Mouse (Mus musculus) E14TG2a.4 (cell line): ENCODE results near the gene Emc6.

Experiments used
- H3K27me3 ChIP-seq: 2 replicates; pipeline ENCODE4 v1.6.1; 2014; ENCODE audit warnings: low read length, control low read depth; ENCODE audit not compliant: insufficient read depth
- H3K36me3 ChIP-seq: 2 replicates; pipeline ENCODE4 v1.6.1; 2014; ENCODE audit warnings: low read length, control low read depth; ENCODE audit not compliant: insufficient read depth
- H3K4me1 ChIP-seq: replicated peaks from 2 replicates; pipeline ENCODE4 v1.6.1; 2014; ENCODE audit warnings: low read depth, low read length, control low read depth
- H3K4me3 ChIP-seq: replicated peaks from 2 replicates; pipeline ENCODE4 v1.5.1; 2014; ENCODE audit warnings: mild to moderate bottlenecking, low read length
- H3K9me3 ChIP-seq: 2 replicates; pipeline ENCODE4 v1.6.1; 2014; ENCODE audit warnings: low read length, control low read depth
- CTCF ChIP-seq: conservative IDR thresholded peaks from 2 replicates; pipeline ENCODE4 v1.5.1; 2014; ENCODE audit warnings: low read length
- NANOG ChIP-seq: IDR thresholded peaks from 2 replicates; pipeline ENCODE4 v1.6.1; 2014; ENCODE audit warnings: borderline replicate concordance, low read length, mixed read lengths
- POU5F1 ChIP-seq: IDR thresholded peaks from 2 replicates; pipeline ENCODE4 v1.6.1; 2014; ENCODE audit warnings: low read length, borderline replicate concordance

The Emc6 gene

GRCm38 (mm10) chr11:73194444-73194843, 17.6 kb upstream of the Emc6 start:
- Histone ChIP-seq H3K36me3 (peaks cover 47% of the 10 kb centered on the region), H3K4me3 (no peak overlapping the region), H3K27me3 (no peaks in the 10 kb centered on the region), H3K9me3 (no peaks in the 10 kb centered on the region), H3K4me1 (peaks cover 10% of the 10 kb centered on the region)
- TF ChIP-seq NANOG (no peak), CTCF (no peak), POU5F1 (no peak)

- Histone ChIP-seq H3K4me1 (peaks cover 3% of the 10 kb centered on the region), H3K4me3 (no peak overlapping the region), H3K9me3 (no peaks in the 10 kb centered on the region), H3K36me3 (peaks cover 61% of the 10 kb centered on the region), H3K27me3 (no peaks in the 10 kb centered on the region)
- TF ChIP-seq NANOG = no peak
- TF ChIP-seq CTCF = no peak
- no peak for TF ChIP-seq POU5F1
Observed at GRCm38 (mm10) chr11:73193047-73193446, 16.2 kb upstream of the Emc6 start.

- Histone ChIP-seq H3K4me1 (no peaks in the 10 kb centered on the region), H3K27me3 (no peaks in the 10 kb centered on the region), H3K9me3 (no peaks in the 10 kb centered on the region), H3K4me3 (no peak overlapping the region), H3K36me3 (peaks cover 85% of the 10 kb centered on the region)
- TF ChIP-seq NANOG = no peak
- no peak for TF ChIP-seq CTCF
- TF ChIP-seq POU5F1 = no peak
Observed at GRCm38 (mm10) chr11:73187231-73187630, 10.4 kb upstream of the Emc6 start.

DNA sequence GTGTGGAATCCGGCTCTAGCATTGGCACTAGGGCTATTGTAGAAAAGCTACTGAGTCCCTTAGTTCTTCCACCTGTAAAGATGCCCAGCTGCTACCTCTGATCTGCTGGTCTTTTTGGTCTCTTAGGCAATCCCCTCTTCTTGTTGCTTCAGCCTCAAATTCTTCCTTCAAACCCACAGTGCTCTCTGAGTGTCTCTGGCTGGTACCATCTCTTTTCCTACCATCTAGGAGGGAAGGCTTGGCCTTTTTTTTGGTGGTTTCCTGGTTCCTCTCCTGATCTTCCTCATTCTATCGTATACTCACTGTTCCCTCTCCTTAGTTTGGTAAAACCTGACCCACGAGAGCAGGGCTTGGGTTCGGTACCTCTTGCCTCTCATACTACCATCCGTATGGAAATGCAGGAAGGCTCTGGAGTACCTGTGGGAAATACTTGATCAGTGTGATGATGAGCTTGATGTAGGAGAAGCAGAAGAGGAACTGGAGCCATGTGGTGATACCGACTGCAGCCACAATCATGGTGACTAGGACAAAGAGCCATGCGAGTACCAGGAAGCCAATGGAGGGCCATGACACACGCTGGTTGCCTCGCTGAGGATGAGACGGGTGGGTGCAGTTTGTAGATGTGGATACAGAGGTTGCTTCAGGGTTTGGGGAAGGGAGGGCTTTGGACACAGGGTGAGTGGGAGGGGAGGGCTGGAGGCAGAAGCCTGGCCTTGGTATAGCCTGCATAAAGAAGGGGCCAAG, 9.2 kb upstream of the Emc6 start:
- peaks cover 77% of the 10 kb centered on the region for H3K36me3 ChIP-seq
- no peak overlapping the region for H3K4me3 ChIP-seq
- no peak for TF ChIP-seq POU5F1
- TF ChIP-seq CTCF = no peak
- no peak for TF ChIP-seq NANOG
- no peaks in the 10 kb centered on the region for H3K27me3 ChIP-seq
- no peaks in the 10 kb centered on the region for H3K4me1 ChIP-seq
- H3K9me3 ChIP-seq = no peaks in the 10 kb centered on the region

GRCm38 (mm10) chr11:73177895-73178294, 1.1 kb upstream of the Emc6 start:
- peak overlapping the region; percentile 99 for H3K4me3 ChIP-seq
- 0 out of 2 replicates have a peak, but pooled peaks cover 3% of the 10 kb centered on the region for H3K27me3 ChIP-seq
- peaks cover 35% of the 10 kb centered on the region for H3K36me3 ChIP-seq
- peaks cover 42% of the 10 kb centered on the region for H3K4me1 ChIP-seq
- TF ChIP-seq POU5F1 = no peak
- TF ChIP-seq NANOG = no peak
- no peak for TF ChIP-seq CTCF
- H3K9me3 ChIP-seq = no peaks in the 10 kb centered on the region

- H3K4me1 ChIP-seq = peaks cover 46% of the 10 kb centered on the region
- 0 out of 2 replicates have a peak, but pooled peaks cover 3% of the 10 kb centered on the region for H3K27me3 ChIP-seq
- H3K36me3 ChIP-seq = peaks cover 39% of the 10 kb centered on the region
- TF ChIP-seq NANOG (no peak), CTCF (no peak), POU5F1 (no peak)
- H3K9me3 ChIP-seq = no peaks in the 10 kb centered on the region
- peak overlapping the region; percentile 99 for H3K4me3 ChIP-seq
Observed at GRCm38 (mm10) chr11:73177509-73177875, 655 bp upstream of the Emc6 start.

GRCm38 (mm10) chr11:73176186-73176585, 651 bp downstream of the Emc6 start:
- peaks cover 47% of the 10 kb centered on the region for H3K36me3 ChIP-seq
- H3K27me3 ChIP-seq = 0 out of 2 replicates have a peak, but pooled peaks cover 3% of the 10 kb centered on the region
- no peaks in the 10 kb centered on the region for H3K9me3 ChIP-seq
- TF ChIP-seq CTCF = no peak
- no peak for TF ChIP-seq NANOG
- TF ChIP-seq POU5F1 = no peak
- peak overlapping the region; percentile 99 for H3K4me3 ChIP-seq
- peaks cover 59% of the 10 kb centered on the region for H3K4me1 ChIP-seq

DNA sequence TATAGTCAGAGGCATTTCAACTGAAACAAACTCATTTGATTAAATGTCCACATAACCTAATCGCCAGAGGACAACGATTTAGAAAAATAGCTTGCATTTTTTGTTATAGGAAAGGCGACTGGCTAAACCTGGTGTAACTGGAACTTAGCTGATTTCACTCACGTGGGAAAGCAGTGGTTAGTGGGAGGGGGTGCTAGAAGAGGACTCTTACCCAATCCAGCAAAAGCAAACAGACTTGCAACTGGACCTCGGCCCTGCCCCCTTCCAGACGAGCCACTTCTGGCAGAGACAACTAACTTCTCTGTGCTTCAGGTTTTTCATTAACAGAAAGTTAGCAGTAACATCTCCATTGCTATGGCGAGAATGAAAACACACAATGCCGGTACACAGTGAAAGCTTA, 1.2 kb downstream of the Emc6 start:
- TF ChIP-seq NANOG (no peak), POU5F1 (no peak), CTCF (no peak)
- H3K4me1 ChIP-seq = peaks cover 62% of the 10 kb centered on the region
- H3K36me3 ChIP-seq = peaks cover 53% of the 10 kb centered on the region
- H3K4me3 ChIP-seq = peak overlapping the region; percentile 99
- 0 out of 2 replicates have a peak, but pooled peaks cover 3% of the 10 kb centered on the region for H3K27me3 ChIP-seq
- H3K9me3 ChIP-seq = no peaks in the 10 kb centered on the region

DNA sequence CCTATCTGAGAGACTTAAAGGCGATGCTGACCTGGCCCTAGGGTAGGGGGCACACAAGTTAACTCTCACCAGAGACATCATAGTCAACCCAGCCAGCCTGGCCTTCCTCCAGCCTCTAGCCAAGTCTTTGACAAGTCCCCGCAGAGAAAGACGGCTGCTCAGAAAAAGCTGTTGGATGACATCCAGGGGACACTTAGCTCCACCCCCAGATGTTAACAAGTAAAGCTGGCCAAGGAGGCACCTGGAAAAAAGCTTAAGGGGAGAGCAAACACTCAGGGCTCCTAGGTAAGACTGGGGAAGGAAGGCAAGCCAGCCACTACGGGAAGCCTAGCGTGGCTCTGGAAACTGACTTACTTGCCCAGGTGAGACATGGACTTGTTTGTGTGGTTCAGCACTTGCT, 4.7 kb downstream of the Emc6 start:
- TF ChIP-seq POU5F1 (no peak), CTCF (no peak), NANOG (no peak)

More for the DNA sequence above, 4.7 kb downstream of the Emc6 start:
- Histone ChIP-seq H3K4me1 (peaks cover 72% of the 10 kb centered on the region), H3K36me3 (peaks cover 62% of the 10 kb centered on the region), H3K27me3 (no peaks in the 10 kb centered on the region), H3K4me3 (no peak overlapping the region), H3K9me3 (no peaks in the 10 kb centered on the region)
